Mouse (Mus musculus) heart, postnatal 0 days (tissue): ENCODE data around the gene Relt. TPM values are rescaled to one million over a fixed set of nuclear protein-coding genes. Genes with fewer than 3 reads are reported as not detected.
A peak's percentile ranks its signal among the peaks of the same experiment; 100 is the strongest.

ENCODE experiments used
- ATAC-seq: fragments of 200-750 bp; cut with Nextera tagmentation; 2 replicates; pipeline ENCODE4 v1.8.0; 2017; ENCODE audit warnings: low read depth, moderate number of reproducible peaks, moderate library complexity; ENCODE audit not compliant: insufficient read depth
- DNase-seq: peaks from one replicate; pipeline ENCODE4 v3.0.0-alpha.2; 2016; ENCODE audit warnings: low spot score
- H3K27ac ChIP-seq: fragments of 300-500 bp; sonication (generic); 2 replicates; pipeline ENCODE4 v1.5.1; 2014; ENCODE audit warnings: low read depth, mild to moderate bottlenecking
- H3K27me3 ChIP-seq: fragments of 300-500 bp; sonication (generic); 2 replicates; pipeline ENCODE4 v1.6.1; 2014; ENCODE audit warnings: low read length, mixed read lengths; ENCODE audit not compliant: control insufficient read depth, insufficient read depth
- H3K36me3 ChIP-seq: fragments of 300-500 bp; sonication (generic); replicated peaks from 2 replicates; pipeline ENCODE4 v1.6.1; 2014; ENCODE audit warnings: low read length, mixed read lengths; ENCODE audit not compliant: control insufficient read depth, insufficient read depth
- H3K4me1 ChIP-seq: fragments of 300-500 bp; sonication (generic); 2 replicates; pipeline ENCODE4 v1.6.1; 2014; ENCODE audit warnings: antibody characterized with exemption; ENCODE audit not compliant: control insufficient read depth, insufficient read depth
- H3K4me2 ChIP-seq: fragments of 300-500 bp; sonication (generic); 2 replicates; pipeline ENCODE4 v1.6.1; 2014; ENCODE audit warnings: low read depth, mild to moderate bottlenecking, low read length, moderate library complexity
- H3K4me3 ChIP-seq: fragments of 300-500 bp; sonication (generic); 2 replicates; pipeline ENCODE4 v1.5.1; 2014; ENCODE audit warnings: low read depth, low read length
- H3K9ac ChIP-seq: fragments of 300-500 bp; sonication (generic); replicated peaks from 2 replicates; pipeline ENCODE4 v1.6.1; 2014; ENCODE audit warnings: low read depth, low read length, mixed read lengths
- H3K9me3 ChIP-seq: fragments of 300-500 bp; sonication (generic); replicated peaks from 2 replicates; pipeline ENCODE4 v1.6.1; 2016; ENCODE audit warnings: low read length; ENCODE audit not compliant: control insufficient read depth
- CTCF ChIP-seq: IDR thresholded peaks from 2 replicates; pipeline ENCODE4 v1.5.1; 2016; ENCODE audit warnings: antibody characterized with exemption, control low read depth, low read depth
- EP300 ChIP-seq: IDR thresholded peaks from 2 replicates; pipeline ENCODE4 v1.6.1; 2016; ENCODE audit warnings: antibody characterized with exemption, low read depth
- WGBS: fragments of 180-500 bp; shearing (Covaris S2); extraction: QIAGEN DNeasy Blood & Tissue Kit; methylation state at CpG from one replicate; pipeline ENCODE4 v1.1.7; 2014; 5-methylcytosine and 5-hydroxymethylcytosine counted together
- polyA plus RNA-seq: library from polyadenylated mRNA; unstranded; fragments of >200 nt; fragmentation: Nextera tagmentation; extraction: Ambion mirVana; gene quantifications from 2 replicates; pipeline ENCODE4 v1.2.1, GENCODE M21; 2015
- total RNA-seq: library from RNA; depleted of rRNA; stranded (reverse); fragments of >200 nt; gene quantifications from 2 replicates; pipeline ENCODE4 v1.2.3, GENCODE M21; 2014; ENCODE audit warnings: low replicate concordance; rRNA removed

The Relt gene
- total RNA-seq (5.1 and 5.9 TPM in 2 replicates), polyA plus RNA-seq (1.8 and 2.3 TPM in 2 replicates)

GRCm38 (mm10) chr7:100862828-100863638 lies at the start of gene Relt:
TSS of gene Relt (minus strand) at chr7:100863446.
- peak within 1 kb of the TSS; percentile 81 for H3K4me2 ChIP-seq
- no peaks in the 10 kb centered on the region for H3K9me3 ChIP-seq
- H3K27me3 ChIP-seq, result no peaks in the 10 kb centered on the region
- peaks cover 19% of the 10 kb centered on the region for H3K4me1 ChIP-seq
- peak within 1 kb of the TSS; percentile 75 for H3K4me3 ChIP-seq
- peak within 1 kb of the TSS; percentile 75 for H3K27ac ChIP-seq
- DNase-seq, result peak; percentile 91
- peak within 1 kb of the TSS; percentile 62 for H3K9ac ChIP-seq
- peak; percentile 91 for ATAC-seq
- H3K36me3 ChIP-seq, result no peaks in the 10 kb centered on the region
- TF ChIP-seq CTCF (peak; percentile 87), EP300 (no peak)
- WGBS, result under 1% methylated on average over 87 of the region's 91 CpGs

- peak overlapping the region; percentile 70 for H3K27ac ChIP-seq
- H3K9me3 ChIP-seq, result no peaks in the 10 kb centered on the region
- no peaks in the 10 kb centered on the region for H3K27me3 ChIP-seq
- no peak overlapping the region for H3K9ac ChIP-seq
- H3K36me3 ChIP-seq, result no peaks in the 10 kb centered on the region
- peak; percentile 50 for ATAC-seq
- H3K4me2 ChIP-seq, result no peak overlapping the region
- H3K4me3 ChIP-seq, result no peak overlapping the region
- peak; percentile 21 for DNase-seq
- WGBS, result 13% methylated on average over 9 of the region's 9 CpGs
- no peak for TF ChIP-seq EP300
- TF ChIP-seq CTCF, result no peak
- H3K4me1 ChIP-seq, result peaks cover 30% of the 10 kb centered on the region
Measured at GRCm38 (mm10) chr7:100911791-100912190, 48.5 kb upstream of the Relt start.

- no peak overlapping the region for H3K4me2 ChIP-seq
- peaks cover 30% of the 10 kb centered on the region for H3K4me1 ChIP-seq
- no peak overlapping the region for H3K4me3 ChIP-seq
- TF ChIP-seq CTCF, result no peak
- TF ChIP-seq EP300, result no peak
- no peaks in the 10 kb centered on the region for H3K36me3 ChIP-seq
- DNase-seq, result peak; percentile 27
- peak overlapping the region; percentile 70 for H3K27ac ChIP-seq
- WGBS, result 37% methylated on average over 2 of the region's 2 CpGs
- H3K27me3 ChIP-seq, result no peaks in the 10 kb centered on the region
- 0 out of 2 replicates have a peak, but pooled peaks have one; percentile 18 for ATAC-seq
- H3K9ac ChIP-seq, result no peak overlapping the region
- H3K9me3 ChIP-seq, result no peaks in the 10 kb centered on the region
Measured at GRCm38 (mm10) chr7:100911246-100911770, 48.1 kb upstream of the Relt start.

GRCm38 (mm10) chr7:100908567-100908966 lies 45.3 kb upstream of the Relt start:
- peak; percentile 18 for DNase-seq
- no peaks in the 10 kb centered on the region for H3K27me3 ChIP-seq
- peaks cover 30% of the 10 kb centered on the region for H3K4me1 ChIP-seq
- TF ChIP-seq EP300 (no peak), CTCF (peak; percentile 56)
- ATAC-seq, result no peak
- H3K9me3 ChIP-seq, result no peaks in the 10 kb centered on the region
- H3K4me3 ChIP-seq, result no peak overlapping the region
- H3K4me2 ChIP-seq, result no peak overlapping the region
- H3K9ac ChIP-seq, result no peak overlapping the region
- no peaks in the 10 kb centered on the region for H3K36me3 ChIP-seq
- 45% methylated on average over 8 of the region's 8 CpGs for WGBS
- peak overlapping the region; percentile 62; the same call in 1 of the 2 replicates for H3K27ac ChIP-seq

GRCm38 (mm10) chr7:100908061-100908460 lies 44.8 kb upstream of the Relt start:
- Histone ChIP-seq H3K27me3 (no peaks in the 10 kb centered on the region), H3K4me1 (peaks cover 30% of the 10 kb centered on the region), H3K4me2 (0 out of 2 replicates have a peak overlapping the region, but pooled peaks have one; percentile 5), H3K4me3 (no peak overlapping the region), H3K9me3 (no peaks in the 10 kb centered on the region), H3K27ac (peak overlapping the region; percentile 62), H3K36me3 (no peaks in the 10 kb centered on the region), H3K9ac (no peak overlapping the region)
- ATAC-seq, result no peak
- peak; percentile 5 for DNase-seq
- no peak for TF ChIP-seq EP300
- no peak for TF ChIP-seq CTCF
- WGBS, result 74% methylated on average over 8 of the region's 8 CpGs
